Mouse (Mus musculus) ovary, adult 10 weeks (tissue): Measurements from ENCODE around the gene Coq7. TPM values are rescaled to one million over a fixed set of nuclear protein-coding genes. Genes with fewer than 3 reads are reported as not detected.

ENCODE experiments used
- polyA plus RNA-seq: library from polyadenylated mRNA; stranded (reverse); fragments of 350-450 nt; fragmentation: Illumina TruSeq; extraction: RNeasy Lipid Tissue Mini Kit (QIAGEN cat#74804); gene quantifications from one replicate; pipeline ENCODE4 v1.2.3, GENCODE M21; 2014

Gene Coq7
- 5.3 TPM for polyA plus RNA-seq

DNA sequence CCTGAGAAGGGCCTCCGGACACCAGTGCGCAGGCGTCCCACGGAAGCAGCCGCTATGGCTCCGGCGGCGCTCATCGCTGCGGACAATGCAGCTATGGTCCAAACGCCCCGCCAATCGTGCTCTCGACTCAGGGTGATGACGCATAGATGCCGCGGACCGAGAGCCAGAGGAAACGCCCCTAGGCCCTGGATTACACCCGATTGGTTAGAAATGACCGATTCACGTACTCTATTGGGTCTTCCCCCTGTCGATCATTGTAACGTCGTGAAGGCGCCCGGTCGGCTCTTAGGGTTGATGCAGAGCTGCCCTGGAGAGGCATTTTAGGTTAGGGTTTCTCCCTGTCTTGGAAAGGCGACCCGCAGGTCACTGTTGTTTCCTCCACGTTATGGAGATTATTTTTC, at the start of gene Coq7:
TSS of gene Coq7 (minus strand) at position 179 of the 401 bp plus-strand sequence.

DNA sequence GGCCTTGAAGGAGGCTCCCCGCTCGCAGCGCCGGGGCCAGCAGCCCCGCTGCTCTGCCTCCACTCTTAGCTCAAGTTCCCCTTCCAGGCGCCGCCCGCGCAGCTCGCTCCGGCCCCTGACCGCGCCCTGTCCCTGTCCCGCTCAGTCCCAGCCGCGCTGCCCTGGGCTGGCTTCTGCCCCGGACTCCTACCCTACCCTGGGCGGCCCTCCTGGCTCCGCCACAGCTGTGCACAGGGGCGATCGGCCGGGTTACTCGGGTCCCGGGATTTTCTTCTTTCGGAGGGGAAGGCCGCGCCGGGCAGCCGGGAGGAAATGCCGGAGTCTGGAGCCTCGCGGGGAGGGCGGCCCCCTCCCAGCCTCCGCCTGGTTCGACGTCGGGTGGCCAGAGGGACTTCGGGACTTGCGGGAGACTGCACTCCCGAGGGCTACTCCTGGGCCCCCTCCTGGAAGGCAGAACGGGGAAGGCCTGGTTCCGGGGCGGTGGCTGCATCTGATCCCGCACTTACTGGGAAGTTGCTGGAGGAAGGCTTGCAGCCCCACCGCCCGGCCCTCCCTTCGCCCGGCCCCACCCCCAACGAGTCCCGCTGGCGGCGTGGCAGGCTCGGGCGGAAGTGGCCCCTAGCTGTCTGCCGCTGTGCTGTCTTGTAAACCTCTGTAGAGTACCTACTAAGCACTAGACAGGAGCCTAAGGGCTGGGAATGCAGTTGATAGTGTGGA, 41.6 kb downstream of the Coq7 start, which contains the start of gene Itpripl2:
TSS of gene Itpripl2 (minus strand) at position 545 of the 717 bp plus-strand sequence.

Other genes starting within 250 kb of the Coq7 start
- gene Syt17, start 85.1 kb downstream of the Coq7 start, polyA plus RNA-seq, result not detected
- 51.4 TPM for gene Itpripl2, start 41.4 kb downstream of the Coq7 start, polyA plus RNA-seq
- gene Tmc7, start 51.4 kb upstream of the Coq7 start, polyA plus RNA-seq, result 0.63 TPM
- gene Tmc5, start 63.9 kb upstream of the Coq7 start, polyA plus RNA-seq, result 5.6 TPM
- gene Gde1, start 172.4 kb upstream of the Coq7 start, polyA plus RNA-seq, result 93.6 TPM
- gene Ccp110, start 179.2 kb upstream of the Coq7 start, polyA plus RNA-seq, result 34.5 TPM
- 16.9 TPM for gene Vps35l, start 206.9 kb upstream of the Coq7 start, polyA plus RNA-seq